Mouse (Mus musculus) heart, postnatal 25 days (tissue): ENCODE data around the gene 4930513O06Rik. TPM values are rescaled to one million over a fixed set of nuclear protein-coding genes. Genes with fewer than 3 reads are reported as not detected.

Source experiments
- DNase-seq: peaks from one replicate; pipeline ENCODE4 v3.0.0; 2022; ENCODE audit warnings: low spot score
- intact Hi-C: fragments of 180-260 bp; cut with DNase I; formaldehyde crosslinking; loops from one replicate; pipeline ENCODE4 v1.15.1; 2025
- total RNA-seq, 2 experiments: library from RNA; stranded (reverse); gene quantifications; 2 replicates each; pipeline ENCODE4 v1.2.3; 2021

The 4930513O06Rik gene
- total RNA-seq = not detected

DNA sequence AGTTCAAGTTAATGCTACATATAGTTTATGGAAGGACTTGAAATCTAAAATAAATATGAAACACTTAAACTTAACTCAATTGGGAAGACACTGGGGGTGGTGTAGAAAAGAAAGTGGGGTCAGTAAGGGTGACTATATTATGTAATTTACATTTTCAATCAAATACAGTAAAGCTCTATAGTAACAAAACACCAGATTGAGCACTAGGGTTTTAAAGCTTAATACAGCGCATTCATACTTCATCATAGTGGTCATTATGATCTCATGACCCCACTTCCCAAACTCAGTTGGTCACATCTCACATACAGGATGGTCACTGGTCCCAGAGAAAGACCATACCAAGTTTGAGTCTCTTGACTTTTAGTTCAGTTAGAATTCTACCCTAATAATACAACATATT, at the start of gene 4930513O06Rik:
Gene 4930513O06Rik, plus strand, starts transcription at position 301 of the 400 bp plus-strand sequence.
- DNase-seq = no peak
- intact Hi-C loops = no loop called here

GRCm38 (mm10) chrX:139037666-139038065, 48.4 kb upstream of the 4930513O06Rik start:
- no peak for DNase-seq
- intact Hi-C loops = no loop called here

DNA sequence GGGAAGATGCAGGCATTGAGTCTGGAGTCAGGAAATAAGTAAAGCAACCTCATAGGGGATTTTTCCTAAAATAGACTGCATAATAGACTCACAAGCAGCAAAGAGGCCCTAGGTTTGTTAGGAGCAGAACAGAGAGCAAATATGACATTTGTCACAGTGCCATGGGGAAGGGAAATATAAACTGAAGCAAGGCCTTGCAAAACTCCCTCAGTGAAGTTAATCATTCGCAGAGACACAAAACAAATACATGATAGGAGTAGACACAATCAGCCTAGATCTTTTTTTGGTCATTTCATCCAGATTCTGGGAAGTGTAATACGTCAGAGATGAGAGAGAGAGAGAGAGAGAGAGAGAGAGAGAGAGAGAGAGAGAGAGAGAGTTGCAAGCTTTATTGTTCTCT, 46.7 kb upstream of the 4930513O06Rik start:
- intact Hi-C loops = no loop called here
- no peak for DNase-seq

DNA sequence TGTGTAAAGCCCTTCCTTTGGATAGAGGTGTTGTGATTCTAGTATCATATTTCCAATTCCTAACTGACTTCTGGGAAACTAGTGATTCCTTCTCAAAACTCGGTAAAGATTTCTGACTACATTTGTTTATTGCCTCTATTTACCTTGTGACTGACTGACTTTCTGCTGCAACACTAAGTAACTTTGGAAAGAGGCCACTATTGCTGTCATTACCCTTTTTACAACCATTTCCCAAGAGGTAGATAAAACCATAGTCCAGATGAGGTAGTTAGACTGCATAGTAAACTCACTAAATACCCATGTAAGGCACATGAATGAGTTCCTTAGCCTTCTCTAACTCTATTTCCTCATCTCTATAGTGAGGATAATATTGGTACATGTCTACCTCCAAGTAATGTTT, 44.9 kb upstream of the 4930513O06Rik start:
- intact Hi-C loops = no loop called here
- no peak for DNase-seq

GRCm38 (mm10) chrX:139051976-139052375, 34.1 kb upstream of the 4930513O06Rik start:
- no peak for DNase-seq

GRCm38 (mm10) chrX:139053149-139053548, 32.9 kb upstream of the 4930513O06Rik start:
- no peak for DNase-seq
- intact Hi-C loops = no loop called here

More at GRCm38 (mm10) chrX:139051976-139052375, 34.1 kb upstream of the 4930513O06Rik start:
- intact Hi-C loops = no loop called here

DNA sequence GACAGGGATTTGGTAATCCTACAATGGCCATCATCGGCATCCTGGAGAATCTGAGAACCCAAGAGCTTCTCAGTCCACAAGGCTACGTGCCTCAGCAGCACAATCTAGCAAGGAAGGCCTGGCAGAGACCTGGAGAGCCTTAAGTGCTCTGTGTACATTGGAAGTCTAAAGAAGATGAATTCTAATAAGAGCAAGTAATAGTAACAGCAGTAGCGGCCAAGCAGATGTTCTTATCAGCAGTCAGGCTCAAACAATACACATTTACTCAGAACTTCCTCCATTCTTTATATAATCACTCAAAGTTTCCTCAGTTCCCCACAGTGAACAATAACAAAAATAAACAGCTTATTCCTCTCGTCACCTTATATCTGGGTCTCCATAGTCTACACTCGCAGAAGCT, 22.0 kb upstream of the 4930513O06Rik start:
- DNase-seq = no peak
- intact Hi-C loops = no loop called here

DNA sequence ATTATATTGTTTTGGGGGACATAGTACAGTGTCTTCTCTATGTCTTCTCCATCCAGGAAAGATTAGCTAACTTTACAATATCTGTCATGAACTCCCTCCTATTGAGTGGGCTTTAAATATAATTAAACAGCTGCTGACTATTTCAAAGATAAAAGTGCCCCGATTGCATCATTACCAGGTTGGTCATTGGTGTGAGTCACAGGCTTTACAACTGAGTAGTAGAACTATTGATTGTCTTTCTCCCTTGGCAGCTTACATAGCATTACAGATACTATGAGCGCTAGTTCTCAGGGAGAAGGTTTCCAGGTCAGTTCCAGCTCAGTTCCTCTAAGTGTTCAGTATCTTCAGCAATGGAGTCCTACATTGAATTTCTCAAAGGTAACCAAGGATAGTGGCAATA, 7.5 kb upstream of the 4930513O06Rik start:
- intact Hi-C loops = no loop called here

DNA sequence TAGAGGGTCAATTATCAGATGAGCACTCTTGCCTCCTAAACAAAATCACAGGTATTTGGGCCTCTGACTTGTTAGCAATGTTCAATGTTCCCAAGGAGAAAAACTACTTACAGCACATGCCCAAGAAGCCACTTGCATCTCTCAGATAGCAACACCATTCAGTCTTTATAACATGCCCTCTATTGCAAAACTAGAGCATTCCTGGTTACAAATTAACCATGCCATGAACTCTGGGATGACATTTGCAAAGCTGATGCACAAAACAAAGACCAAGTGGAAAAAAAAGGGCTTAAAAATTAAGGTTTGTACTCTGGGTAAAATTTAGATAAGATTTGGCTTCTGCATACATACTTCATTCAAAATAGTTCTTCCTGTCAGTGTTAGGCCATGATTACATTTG, 966 bp upstream of the 4930513O06Rik start, which contains the start of gene Serpina7:
Gene Serpina7, minus strand, starts transcription at position 160 of the 400 bp plus-strand sequence.
- no peak for DNase-seq
- intact Hi-C loops = no loop called here

More for the DNA sequence above, 7.5 kb upstream of the 4930513O06Rik start:
- no peak for DNase-seq

DNA sequence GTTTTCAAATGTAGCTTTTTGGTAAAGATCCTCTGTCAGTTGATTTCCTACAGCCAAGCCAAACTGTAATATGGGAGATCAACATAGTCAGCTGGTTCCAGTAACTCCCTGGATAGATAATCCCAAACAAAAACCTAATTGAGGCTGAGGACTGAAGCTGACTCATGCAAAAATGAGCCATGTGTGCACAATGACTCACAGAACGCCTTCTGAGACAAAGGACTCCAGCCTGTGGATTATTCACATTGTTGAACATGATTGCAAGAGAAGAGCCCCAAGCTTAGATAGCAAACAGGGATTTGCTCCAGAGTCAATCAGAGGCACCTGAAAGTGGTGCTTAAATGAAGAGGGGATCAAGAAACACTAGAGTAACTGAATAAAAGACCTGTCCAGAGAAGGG, 11.2 kb downstream of the 4930513O06Rik start:
- intact Hi-C loops = no loop called here

DNA sequence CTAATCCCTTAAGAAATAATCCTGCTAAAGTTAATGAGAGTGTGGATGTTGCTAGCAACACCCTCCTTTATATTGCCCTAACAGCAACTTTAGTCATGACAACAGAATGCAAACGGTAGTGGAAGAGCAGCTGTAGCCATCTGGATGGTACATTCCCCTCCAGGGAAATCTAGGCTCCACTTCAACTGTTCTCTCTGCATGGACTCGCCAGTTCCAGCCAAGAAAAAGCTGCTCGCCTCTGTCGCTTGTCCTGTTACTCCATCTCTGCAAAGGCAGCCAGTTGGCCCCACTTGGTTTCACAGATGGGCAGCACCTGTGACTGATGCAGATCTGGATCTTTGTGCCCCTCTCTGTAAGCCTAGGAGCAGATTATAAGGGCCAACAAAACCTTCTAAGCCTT, 48.0 kb downstream of the 4930513O06Rik start:
- no peak for DNase-seq
- intact Hi-C loops = no loop called here

More for the DNA sequence above, 11.2 kb downstream of the 4930513O06Rik start:
- DNase-seq = no peak

Other genes with a start within 250 kb of the 4930513O06Rik start
- 1 to 10 TPM; 1.4 to 1.5 TPM for gene Nrk, start 171.8 kb upstream of the 4930513O06Rik start, total RNA-seq
- gene Serpina7, start 1.0 kb upstream of the 4930513O06Rik start, total RNA-seq = not detected
- not detected for gene 4933428M09Rik, start 93.0 kb downstream of the 4930513O06Rik start, total RNA-seq
- gene Mum1l1, start 123.8 kb downstream of the 4930513O06Rik start, total RNA-seq = 1 to 10 TPM; 2.1 to 2.4 TPM
- gene Trap1a, start 247.4 kb downstream of the 4930513O06Rik start, total RNA-seq = not detected